Mouse (Mus musculus): ENCODE data around the gene Rpn2.

- no peak for TF ChIP-seq POLR2A (IDR thresholded peaks at IDR 0.05; ENCODE audit: low read depth, low read length)
- TF ChIP-seq CTCF (conservative IDR thresholded peaks at IDR 0.05; ENCODE audit: insufficient read depth, insufficient read length, low read depth, low read length), result no peak
Observed at GRCm38 (mm10) chr2:157322029-157322766, 43.4 kb downstream of the Rpn2 start.
